Mouse (Mus musculus) layer of hippocampus, postnatal 25 days (tissue): ENCODE results near the gene Rps27rt. TPM values are rescaled to one million over a fixed set of nuclear protein-coding genes. Genes with fewer than 3 reads are reported as not detected.
A peak's percentile ranks its signal among the peaks of the same experiment; 100 is the strongest.
"Not testable (repeated sequence)": the region's sequence is repeated elsewhere in the genome, so short reads cannot be mapped to it uniquely, and the experiment has no call there.

Experiments used
- DNase-seq, 2 experiments: peaks; one replicate each; pipeline ENCODE4 v3.0.0; 2022; ENCODE audit warnings: mixed read lengths in 2 of 2, low spot score in 1 of 2; ENCODE audit errors: extremely low spot score in 1 of 2
- total RNA-seq, 2 experiments: library from RNA; stranded (reverse); gene quantifications; 2 replicates each; pipeline ENCODE4 v1.2.3; 2021

Gene Rps27rt
- 10 to 100 TPM; 12.8 to 29.9 TPM for total RNA-seq

- DNase-seq = no peak
Measured at GRCm38 (mm10) chr9:114982689-114983360, at the start of gene Rps27rt. TSS of gene Rps27rt (minus strand) at chr9:114982739.

DNA sequence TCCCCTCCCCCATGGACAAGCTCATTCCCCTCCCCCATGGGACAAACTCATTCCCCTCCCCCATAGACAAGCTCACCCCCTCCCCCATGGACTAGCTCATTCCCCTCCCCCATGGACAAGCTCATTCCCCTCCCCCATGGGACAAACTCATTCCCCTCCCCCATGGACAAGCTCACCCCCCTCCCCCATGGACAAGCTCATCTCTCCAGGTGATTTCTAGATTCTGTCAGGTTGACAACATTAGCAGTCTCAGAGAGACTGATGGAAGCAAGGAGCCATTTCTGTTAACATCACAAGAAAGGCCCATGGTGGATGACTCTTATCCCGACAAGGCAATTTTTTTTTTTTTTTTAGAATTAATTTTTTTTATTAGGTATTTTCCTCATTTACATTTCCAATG is 48.5 kb upstream of the Rps27rt start:
- not testable (repeated sequence) for DNase-seq

DNA sequence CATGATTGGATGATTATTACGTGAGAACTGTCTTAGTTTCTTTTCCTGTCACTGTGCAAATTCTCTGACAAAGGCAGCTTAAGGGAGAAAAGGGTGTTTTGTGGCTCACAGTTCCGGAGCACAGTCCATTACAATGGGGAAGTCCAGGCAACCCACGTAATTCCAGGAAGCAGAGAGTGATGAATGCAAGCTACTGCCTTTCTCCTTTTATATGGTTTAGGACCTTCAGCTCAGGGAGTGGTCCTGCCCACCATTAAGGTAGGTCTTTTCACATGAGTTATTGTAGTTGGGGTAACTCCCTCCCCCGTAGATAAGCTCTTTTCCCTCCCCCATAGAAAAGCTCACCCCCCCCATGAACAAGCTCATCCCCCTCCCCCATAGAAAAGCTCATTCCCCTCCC is 48.0 kb upstream of the Rps27rt start:
- no peak for DNase-seq

DNA sequence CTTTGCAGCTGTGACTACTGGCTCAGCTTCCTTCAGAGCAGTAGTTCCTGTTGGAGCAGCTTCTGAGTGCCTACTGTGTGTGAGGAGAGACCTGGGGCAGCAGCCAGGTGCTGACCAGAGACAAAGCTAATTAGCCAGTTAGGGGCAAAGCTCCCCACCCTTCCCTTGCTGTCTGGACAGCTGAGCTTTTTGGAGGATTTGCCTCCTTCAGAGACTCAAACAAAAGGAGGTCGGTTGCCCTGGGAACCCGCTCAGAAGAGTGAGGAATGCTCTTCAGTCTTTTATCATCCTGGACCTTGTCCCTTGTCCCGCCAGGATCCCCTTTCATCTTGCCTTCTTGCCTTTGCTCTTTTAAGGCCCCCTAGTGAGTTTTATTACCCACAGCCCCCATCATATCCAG is 46.8 kb upstream of the Rps27rt start:
- no peak for DNase-seq

- DNase-seq = peak in 1 of 2 experiments; percentile 28
Measured at GRCm38 (mm10) chr9:115023708-115024383, 41.3 kb upstream of the Rps27rt start.

- DNase-seq = no peak
Measured at GRCm38 (mm10) chr9:115023137-115023536, 40.6 kb upstream of the Rps27rt start.

DNA sequence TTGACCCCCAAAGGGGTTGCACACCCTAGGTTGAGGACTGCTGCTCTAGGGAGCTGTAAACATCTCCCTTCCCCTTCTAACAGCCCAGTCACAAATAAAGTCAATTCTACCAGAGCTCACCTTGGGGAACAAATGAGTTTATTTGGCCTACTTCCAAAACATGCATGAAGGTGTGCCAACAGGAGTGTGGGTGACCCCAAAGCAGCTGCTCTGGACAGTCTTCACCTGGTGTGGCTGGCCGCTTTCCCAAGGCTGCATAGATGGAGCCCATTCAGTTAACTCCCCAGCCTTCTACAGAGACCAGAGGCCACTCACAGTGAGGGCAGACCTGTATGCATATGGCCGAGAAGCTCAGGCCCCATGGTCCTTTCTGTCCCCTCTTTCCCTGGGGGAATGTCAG is 38.9 kb upstream of the Rps27rt start:
- DNase-seq = no peak

- DNase-seq = no peak
Measured at GRCm38 (mm10) chr9:115020141-115020540, 37.6 kb upstream of the Rps27rt start.

DNA sequence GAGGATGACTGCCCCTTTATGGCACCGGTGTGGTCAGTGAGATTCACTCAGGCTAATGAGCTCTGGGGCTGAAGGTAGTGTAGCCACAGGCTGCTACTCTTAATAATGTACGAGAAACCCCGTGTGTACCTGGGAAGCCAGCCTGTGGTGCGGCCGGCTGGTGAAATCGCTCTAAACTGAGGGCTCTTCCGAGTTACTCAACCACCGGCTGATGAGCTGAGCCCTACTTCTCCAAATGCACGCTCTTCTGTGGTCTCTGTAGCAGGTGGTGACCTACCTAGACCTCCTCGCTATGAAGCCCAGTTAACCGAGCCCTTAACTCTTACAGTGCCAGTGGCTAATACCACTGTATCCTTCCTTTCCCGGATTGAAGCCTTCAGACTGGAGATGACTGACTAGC is 29.8 kb upstream of the Rps27rt start:
- no peak for DNase-seq

- DNase-seq = no peak
Measured at GRCm38 (mm10) chr9:115008194-115008593, 25.7 kb upstream of the Rps27rt start.

DNA sequence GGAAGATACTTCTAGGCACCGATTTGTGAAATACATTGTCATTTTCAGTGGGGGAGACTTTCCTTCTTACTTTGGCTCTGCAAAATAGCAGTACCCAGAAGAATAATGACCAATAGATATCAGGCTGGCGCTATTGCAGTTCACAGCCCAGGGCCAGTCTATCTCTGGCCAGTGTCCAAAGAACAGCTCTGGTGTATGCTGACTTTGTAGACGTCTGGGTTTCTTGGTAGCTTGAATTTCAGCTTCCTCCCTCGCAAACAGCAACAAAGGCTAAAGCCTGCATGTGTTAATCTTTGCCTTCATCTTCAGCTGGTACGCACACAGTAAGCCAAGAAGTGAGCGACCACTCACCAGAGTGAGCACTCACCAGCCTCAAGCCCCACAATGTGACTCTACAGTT is 25.2 kb upstream of the Rps27rt start:
- DNase-seq = no peak

- no peak for DNase-seq
Measured at GRCm38 (mm10) chr9:115005446-115005845, 22.9 kb upstream of the Rps27rt start.

DNA sequence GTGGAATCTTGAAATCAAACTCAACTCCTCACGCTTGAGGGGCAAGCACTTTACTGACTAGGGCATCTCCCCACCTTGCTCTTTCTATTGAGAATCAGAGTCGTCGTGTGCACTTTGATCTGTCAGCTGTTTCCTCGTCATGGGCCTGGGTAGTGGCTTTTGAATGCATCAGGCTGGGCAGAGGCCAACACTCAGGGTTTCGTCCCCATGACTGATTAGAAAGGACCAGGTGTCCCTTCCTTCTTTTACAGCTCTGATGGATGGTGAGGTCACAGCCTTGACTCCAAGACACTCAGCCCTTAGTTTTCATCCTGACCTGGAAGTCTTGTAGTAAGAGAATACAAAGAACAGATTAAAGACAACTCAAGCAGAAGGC is 17.2 kb upstream of the Rps27rt start:
- DNase-seq = no peak

DNA sequence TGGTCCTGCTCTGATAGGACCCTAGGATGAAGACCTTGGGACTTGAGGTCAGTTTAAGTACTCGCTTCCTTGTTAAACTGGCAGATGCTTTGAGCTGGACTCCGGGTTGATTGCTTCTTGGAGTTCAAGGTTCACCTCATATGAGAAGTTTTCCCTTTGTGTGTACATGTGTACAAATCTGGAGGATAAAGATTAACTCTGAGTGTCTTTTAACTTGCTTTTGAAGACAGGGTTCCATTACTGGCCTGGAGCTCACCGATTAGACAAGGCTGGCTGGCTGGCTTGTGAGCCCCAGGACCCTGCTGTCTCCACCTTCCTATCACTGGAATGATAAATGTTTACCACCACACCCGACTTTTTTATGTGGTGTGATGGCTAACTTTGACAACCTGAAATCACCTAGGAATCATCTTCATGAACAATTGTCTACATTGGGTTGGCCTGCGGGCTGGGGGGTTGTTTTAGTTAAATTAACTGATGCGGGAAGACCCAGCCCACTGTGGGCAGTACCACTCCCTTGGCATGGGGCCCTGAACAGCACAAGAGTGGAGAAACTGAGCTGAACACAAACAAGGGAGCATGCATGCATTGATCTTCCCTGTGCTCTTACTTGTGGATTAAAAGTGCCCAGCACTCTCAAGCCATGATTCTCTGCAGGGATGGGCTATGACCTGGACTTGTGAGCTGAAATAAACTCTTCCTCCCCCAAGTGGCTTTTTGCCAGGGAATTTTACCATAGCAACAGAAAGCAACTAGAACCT is 16.7 kb upstream of the Rps27rt start:
- DNase-seq = no peak

DNA sequence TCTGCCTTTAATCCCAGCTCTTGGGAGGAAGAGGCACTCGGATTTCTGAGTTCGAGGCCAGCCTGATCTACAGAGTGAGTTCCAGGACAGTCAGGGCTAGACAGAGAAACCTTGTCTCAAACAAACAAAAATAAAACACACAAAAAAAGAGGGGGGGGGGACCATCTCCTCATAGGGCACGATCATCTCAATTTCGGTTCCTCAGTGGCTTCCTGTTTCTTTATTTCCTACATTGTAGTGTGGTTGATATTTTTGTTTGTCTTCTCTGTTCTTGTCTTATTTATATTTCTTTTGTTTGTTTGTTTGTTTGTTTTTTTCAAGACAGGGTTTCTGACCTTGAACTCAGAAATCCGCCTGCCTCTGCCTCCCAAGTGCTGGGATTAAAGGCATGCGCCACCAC is 13.9 kb upstream of the Rps27rt start:
- DNase-seq = no peak

GRCm38 (mm10) chr9:114995716-114996115 is 13.2 kb upstream of the Rps27rt start:
- no peak for DNase-seq

DNA sequence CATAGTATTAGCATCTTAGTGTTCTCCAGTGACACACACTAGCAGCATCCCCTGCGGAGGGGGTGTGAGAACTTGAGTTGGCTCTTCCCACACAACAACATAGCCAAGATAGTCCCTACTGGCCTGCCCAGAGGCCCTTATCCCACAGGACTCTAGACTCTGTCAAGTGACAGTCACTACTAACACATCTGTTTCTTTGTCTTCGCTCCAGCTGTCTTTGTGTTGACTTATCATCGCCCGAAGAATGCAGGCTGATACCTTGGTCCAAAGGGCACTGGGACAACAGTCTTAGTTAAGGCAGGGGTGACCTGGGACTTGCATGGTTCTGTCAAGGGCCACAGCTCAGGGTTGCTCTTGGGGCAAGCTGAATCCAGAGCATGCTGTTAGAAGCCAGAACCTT is 12.7 kb upstream of the Rps27rt start:
- DNase-seq = no peak

- DNase-seq = no peak
Measured at GRCm38 (mm10) chr9:114992528-114992927, 10.0 kb upstream of the Rps27rt start.

GRCm38 (mm10) chr9:114990421-114990820 is 7.9 kb upstream of the Rps27rt start:
- DNase-seq = no peak

GRCm38 (mm10) chr9:114988610-114989327 is 6.2 kb upstream of the Rps27rt start:
- no peak for DNase-seq

DNA sequence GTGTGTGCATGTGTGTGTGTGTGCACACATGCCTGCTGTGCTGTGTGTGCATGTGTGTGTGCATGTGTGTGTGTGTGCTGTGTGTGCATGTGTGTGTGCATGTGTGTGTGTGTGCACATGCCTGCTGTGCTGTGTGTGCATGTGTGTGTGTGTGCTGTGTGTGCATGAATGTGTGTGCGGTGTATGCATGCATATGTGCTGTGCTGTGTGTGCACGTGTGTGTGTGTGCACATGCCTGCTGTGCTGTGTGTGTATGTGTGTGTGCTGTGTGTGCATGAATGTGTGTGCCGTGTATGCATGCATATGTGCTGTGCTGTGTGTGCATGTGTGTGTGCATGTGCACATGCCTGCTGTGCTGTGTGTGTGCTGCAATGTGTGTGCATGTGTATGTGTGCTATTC is 5.5 kb upstream of the Rps27rt start:
- DNase-seq = no peak
